Mouse (Mus musculus): Measurements from ENCODE around the gene Slc10a2.

DNA sequence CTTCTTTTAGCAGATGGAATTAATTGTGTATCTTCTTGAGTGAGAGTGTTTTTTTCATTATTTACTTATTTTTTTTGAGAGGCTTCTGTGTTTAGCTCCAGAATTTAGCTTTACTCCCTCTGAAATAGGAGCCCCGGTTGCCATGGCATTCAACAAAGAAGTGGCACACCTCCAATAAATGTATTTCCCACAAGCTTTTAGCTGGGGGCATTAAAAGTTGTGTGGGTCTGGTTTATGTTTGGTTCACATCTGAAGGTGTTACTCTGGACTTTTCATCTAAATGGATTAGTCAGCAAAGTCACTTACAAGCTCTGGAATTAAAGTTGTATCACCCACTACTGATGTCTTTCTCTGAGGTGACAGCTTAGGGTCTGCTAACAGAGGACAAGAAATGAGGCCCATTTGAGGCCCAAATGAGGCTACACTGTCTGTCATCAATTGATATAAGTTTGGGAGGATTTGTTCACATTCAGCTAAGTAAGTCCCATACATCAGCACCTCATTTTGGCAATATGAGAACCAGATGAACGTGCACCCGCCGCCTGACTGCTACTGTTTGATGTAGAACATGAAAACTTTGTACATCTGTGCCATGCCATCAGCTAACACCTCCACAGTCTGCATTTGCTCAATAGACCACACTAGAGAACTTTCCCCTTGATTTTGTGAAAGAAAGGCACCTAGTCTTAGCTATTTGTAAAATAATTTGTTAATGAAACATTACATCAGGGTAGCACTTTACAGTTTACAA is 66.2 kb downstream of the Slc10a2 start:
- TF ChIP-seq CTCF (IDR thresholded peaks at IDR 0.05; ENCODE audit: borderline replicate concordance, insufficient read depth, low read length): no peak
- no peak for TF ChIP-seq POLR2A (IDR thresholded peaks at IDR 0.05; ENCODE audit: low read depth, low read length)

Measured in embryonic fibroblast, embryonic 13.5 days (primary cell).